Mouse (Mus musculus) lung, postnatal 36 days (tissue): ENCODE data around the gene Vmn1r142.
"Not testable (repeated sequence)": the region's sequence is repeated elsewhere in the genome, so short reads cannot be mapped to it uniquely, and the experiment has no call there.

Experiments
- DNase-seq: peaks from one replicate; pipeline ENCODE4 v3.0.0; 2022; ENCODE audit warnings: mixed read lengths

The Vmn1r142 gene

DNA sequence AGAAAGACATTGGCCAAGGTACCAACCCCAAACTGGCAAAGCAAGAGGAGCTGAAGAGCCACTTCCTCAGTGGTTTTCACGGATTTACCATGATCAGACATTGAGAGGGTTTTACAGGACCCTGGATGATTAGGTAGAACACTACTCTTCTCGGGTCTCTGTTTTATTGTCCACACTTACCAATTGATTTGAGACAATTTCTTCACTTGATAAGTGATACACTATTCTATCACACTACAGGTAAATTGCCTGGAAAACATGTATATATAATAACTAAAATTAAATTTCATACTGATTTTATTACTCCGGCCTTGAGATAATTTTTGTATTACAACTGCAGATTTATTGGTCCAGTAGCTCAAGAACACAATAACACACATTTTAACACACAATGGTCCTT lies at the start of gene Vmn1r142:
Gene Vmn1r142, minus strand, starts transcription at position 101 of the 400 bp plus-strand sequence.
- DNase-seq: not testable (repeated sequence)

DNA sequence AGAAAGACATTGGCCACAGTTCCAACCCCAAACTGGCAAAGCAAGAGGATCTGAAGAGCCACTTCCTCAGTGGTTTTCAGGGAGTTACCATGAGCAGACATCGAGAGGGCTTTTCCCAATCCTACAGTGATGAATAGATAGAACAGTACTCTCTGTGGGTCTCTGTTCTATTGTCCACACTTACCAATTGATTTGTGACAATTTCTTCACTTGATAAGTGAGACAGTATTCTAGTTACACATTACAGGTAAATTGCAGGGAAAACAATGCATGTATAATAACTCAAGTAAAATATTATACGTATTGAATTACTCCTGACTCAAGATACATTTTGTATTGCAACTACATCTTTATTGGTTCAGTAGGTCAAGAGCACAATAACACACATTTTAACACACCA lies 37.3 kb upstream of the Vmn1r142 start, which contains the start of gene Gm8653:
Gene Gm8653, minus strand, starts transcription at position 101 of the 400 bp plus-strand sequence.
- DNase-seq: not testable (repeated sequence)

DNA sequence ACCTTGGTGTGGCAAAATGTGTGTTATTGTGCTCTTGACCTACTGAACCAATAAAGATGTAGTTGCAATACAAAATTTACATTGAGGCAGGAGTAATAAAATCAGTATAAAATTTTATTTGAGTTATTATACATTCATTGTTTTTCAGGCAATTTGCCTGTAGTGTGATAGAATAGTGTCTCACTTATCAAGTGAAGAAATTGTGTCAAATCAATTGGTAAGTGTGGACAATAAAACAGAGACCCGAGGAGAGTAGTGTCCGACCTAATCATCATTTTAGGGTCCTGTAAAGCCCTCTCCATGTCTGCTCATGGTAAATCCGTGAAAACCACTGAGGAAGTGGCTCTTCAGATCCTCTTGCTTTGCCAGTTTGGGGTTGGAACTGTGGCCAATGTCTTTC lies 25.2 kb upstream of the Vmn1r142 start, which contains the start of gene Vmn1r143:
Gene Vmn1r143, plus strand, starts transcription at position 301 of the 400 bp plus-strand sequence.
- not testable (repeated sequence) for DNase-seq

DNA sequence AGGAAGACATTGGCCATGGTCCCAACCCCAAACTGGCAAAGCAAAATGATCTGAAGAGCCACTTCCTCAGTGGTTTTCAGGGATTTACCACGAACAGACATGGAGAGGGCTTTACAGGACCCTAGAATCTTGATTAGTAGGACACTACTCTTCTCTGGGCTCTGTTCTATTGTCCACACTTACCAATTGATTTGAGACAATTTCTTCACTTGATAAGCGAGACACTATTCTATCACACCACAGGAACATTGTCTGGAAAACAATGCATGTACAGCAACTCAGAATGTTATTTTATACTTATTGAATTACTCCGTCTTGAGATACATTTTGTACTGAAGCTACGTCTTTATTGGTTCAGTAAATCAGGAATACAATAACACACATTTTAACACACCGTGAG lies 29.2 kb downstream of the Vmn1r142 start, which contains the start of gene Gm10666:
Gene Gm10666, minus strand, starts transcription at position 101 of the 400 bp plus-strand sequence.
- DNase-seq: not testable (repeated sequence)

DNA sequence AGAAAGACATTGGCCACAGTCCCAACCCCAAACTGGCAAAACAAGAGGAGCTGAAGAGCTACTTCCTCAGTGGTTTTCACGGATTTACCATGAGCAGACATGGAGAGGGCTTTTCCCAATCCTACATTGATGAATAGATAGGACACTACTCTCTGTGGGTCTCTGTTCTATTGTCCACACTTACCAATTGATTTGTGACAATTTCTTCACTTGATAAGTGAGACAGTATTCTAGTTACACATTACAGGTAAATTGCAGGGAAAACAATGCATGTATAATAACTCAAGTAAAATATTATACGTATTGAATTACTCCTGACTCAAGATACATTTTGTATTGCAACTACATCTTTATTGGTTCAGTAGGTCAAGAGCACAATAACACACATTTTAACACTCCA lies 45.7 kb downstream of the Vmn1r142 start, which contains the start of gene Gm16451:
Gene Gm16451, minus strand, starts transcription at position 101 of the 400 bp plus-strand sequence.
- DNase-seq: not testable (repeated sequence)
